In genomic region chr2:154538710-154539109, GRCm38 (mm10) we compare ENCODE assay signal across 13 mouse cellular contexts. TPM values are rescaled to one million over a fixed set of nuclear protein-coding genes. Genes with fewer than 3 reads are reported as not detected.
DNase-seq lines count a peak whose midpoint lies in the region; ATAC-seq and TF ChIP-seq lines count a peak whose summit lies in the region.
"Had no signal": no experiment of that assay in that cellular context is flagged by ENCODE, and none has a peak within 500 bp of the region (broad histone marks: within the 10 kb centered on the region; RNA-seq: fewer than 3 reads in every experiment).

No protein-coding gene starts in this region.

- H3K4me3 ChIP-seq in liver, embryonic 15.5 days (replicated peaks) = no peak overlapping the region
- H3K4me3 ChIP-seq in liver, embryonic 12.5 days = no peak overlapping the region
- no peak overlapping the region for H3K4me3 ChIP-seq in forebrain, embryonic 16.5 days (replicated peaks; ENCODE audit: low read length)
- no peak overlapping the region for H3K4me3 ChIP-seq in midbrain, postnatal 0 days (ENCODE audit: low read depth, low read length)
- H3K4me3 ChIP-seq: embryonic facial prominence, embryonic 12.5 days had no signal

- intact Hi-C loops in gastrocnemius, postnatal 14 days (cut with DNase I; ENCODE audit: low total_unique reads) = no loop called here

- H3K36me3 ChIP-seq in liver, embryonic 15.5 days (replicated peaks) = peaks cover 18% of the 10 kb centered on the region
- H3K36me3 ChIP-seq in liver, embryonic 12.5 days = peaks cover 27% of the 10 kb centered on the region
- H3K36me3 ChIP-seq in forebrain, embryonic 16.5 days (ENCODE audit: control insufficient read depth, insufficient read depth) = peaks cover 12% of the 10 kb centered on the region; the same call in 1 of the 2 replicates
- H3K36me3 ChIP-seq in midbrain, postnatal 0 days (ENCODE audit: insufficient read depth, low read length) = peaks cover 18% of the 10 kb centered on the region

- H3K27me3 ChIP-seq in liver, embryonic 15.5 days = no peaks in the 10 kb centered on the region
- no peaks in the 10 kb centered on the region for H3K27me3 ChIP-seq in liver, embryonic 12.5 days (replicated peaks)
- no peaks in the 10 kb centered on the region for H3K27me3 ChIP-seq in forebrain, embryonic 16.5 days (replicated peaks; ENCODE audit: control insufficient read depth, insufficient read depth, low read length)
- H3K27me3 ChIP-seq in midbrain, postnatal 0 days (ENCODE audit: insufficient read depth, low read length) = no peaks in the 10 kb centered on the region
- H3K27me3 ChIP-seq: embryonic facial prominence, embryonic 12.5 days had no signal

- H3K4me1 ChIP-seq in liver, embryonic 15.5 days (replicated peaks) = 0 out of 2 replicates have a peak, but pooled peaks cover 3% of the 10 kb centered on the region
- H3K4me1 ChIP-seq in liver, embryonic 12.5 days = peaks cover 13% of the 10 kb centered on the region
- peaks cover 24% of the 10 kb centered on the region for H3K4me1 ChIP-seq in forebrain, embryonic 16.5 days (replicated peaks; ENCODE audit: control insufficient read depth, insufficient read depth, low read length)
- no peaks in the 10 kb centered on the region for H3K4me1 ChIP-seq in midbrain, postnatal 0 days (ENCODE audit: insufficient read depth, low read length)
- H3K4me1 ChIP-seq: embryonic facial prominence, embryonic 12.5 days had no signal

- H3K9me3 ChIP-seq in liver, embryonic 15.5 days (replicated peaks) = no peaks in the 10 kb centered on the region
- H3K9me3 ChIP-seq in liver, embryonic 12.5 days (replicated peaks) = no peaks in the 10 kb centered on the region
- H3K9me3 ChIP-seq in forebrain, embryonic 16.5 days (ENCODE audit: control insufficient read depth, low read length) = no peaks in the 10 kb centered on the region
- no peaks in the 10 kb centered on the region for H3K9me3 ChIP-seq in midbrain, postnatal 0 days (ENCODE audit: low read length)
- H3K9me3 ChIP-seq: embryonic facial prominence, embryonic 12.5 days had no signal

- TF ChIP-seq CTCF in brain, embryonic 14.5 days (IDR thresholded peaks at IDR 0.05; ENCODE audit: borderline replicate concordance, extremely low read depth, insufficient read depth, insufficient read length) = no peak
- TF ChIP-seq CTCF in midbrain, postnatal 0 days (IDR thresholded peaks at IDR 0.05) = no peak

- H3K4me2 ChIP-seq in liver, embryonic 15.5 days = no peak overlapping the region
- no peak overlapping the region for H3K4me2 ChIP-seq in liver, embryonic 12.5 days
- no peak overlapping the region for H3K4me2 ChIP-seq in forebrain, embryonic 16.5 days (ENCODE audit: low read length)
- no peak overlapping the region for H3K4me2 ChIP-seq in midbrain, postnatal 0 days (ENCODE audit: low read depth, low read length, poor library complexity, severe bottlenecking)
- H3K4me2 ChIP-seq: embryonic facial prominence, embryonic 12.5 days had no signal

- H3K9ac ChIP-seq in liver, embryonic 15.5 days = no peak overlapping the region
- H3K9ac ChIP-seq in liver, embryonic 12.5 days = no peak overlapping the region
- no peak overlapping the region for H3K9ac ChIP-seq in forebrain, embryonic 16.5 days (replicated peaks; ENCODE audit: low read depth, low read length)
- peak overlapping the region; percentile 24; the same call in 1 of the 2 replicates for H3K9ac ChIP-seq in midbrain, postnatal 0 days (replicated peaks; ENCODE audit: low read length, poor library complexity, severe bottlenecking)
- H3K9ac ChIP-seq: embryonic facial prominence, embryonic 12.5 days had no signal

- WGBS in liver, embryonic 15.5 days (ENCODE audit: insufficient replicate concordance) = 20% methylated on average over 3 of the region's 3 CpGs
- 20% methylated on average over 3 of the region's 3 CpGs for WGBS in liver, embryonic 12.5 days (ENCODE audit: insufficient replicate concordance)
- WGBS in forebrain, embryonic 16.5 days = 31% methylated on average over 3 of the region's 3 CpGs
- 52% methylated on average over 3 of the region's 3 CpGs for WGBS in midbrain, postnatal 0 days

- peak; percentile 22; the same call in 1 of the 2 replicates for ATAC-seq in liver, embryonic 15.5 days (ENCODE audit: insufficient read depth)
- no peak for ATAC-seq in liver, embryonic 12.5 days
- ATAC-seq in forebrain, embryonic 16.5 days = 0 out of 2 replicates have a peak, but pooled peaks have one; percentile 11
- no peak for ATAC-seq in midbrain, postnatal 0 days (ENCODE audit: low FRiP score)

- H3K27ac ChIP-seq in liver, embryonic 15.5 days (replicated peaks) = 0 out of 2 replicates have a peak overlapping the region, but pooled peaks have one; percentile 7
- no peak overlapping the region for H3K27ac ChIP-seq in liver, embryonic 12.5 days
- peak overlapping the region; percentile 71 for H3K27ac ChIP-seq in forebrain, embryonic 16.5 days (ENCODE audit: low read length)
- no peak overlapping the region for H3K27ac ChIP-seq in midbrain, postnatal 0 days (ENCODE audit: low read depth, low read length)
- H3K27ac ChIP-seq: embryonic facial prominence, embryonic 12.5 days had no signal

- no peak for TF ChIP-seq POLR2A in brain, embryonic 14.5 days (IDR thresholded peaks at IDR 0.05; ENCODE audit: borderline replicate concordance, extremely low read depth, insufficient read depth, insufficient read length, poor library complexity, severe bottlenecking)

- DNase-seq in brain, embryonic 14.5 days (ENCODE audit: low read depth) = peak; percentile 79
- DNase-seq in midbrain, postnatal 0 days (ENCODE audit: low spot score) = no peak
- no peak for DNase-seq in thymus, adult 18-20 months
- DNase-seq in gastrocnemius, postnatal 14 days = no peak
- DNase-seq in kidney, adult 11 months = no peak
- DNase-seq: gastrocnemius, postnatal 10 days; thymus, postnatal 36 days had no signal

RNA-seq across cellular contexts. Expression of gene 1700003F12Rik, which starts 8.2 kb away (rescaled TPM):
- 1.0 and 1.9 TPM in 2 replicates for polyA plus RNA-seq in liver, embryonic 15.5 days (2015; fragmentation: Nextera tagmentation; extraction: Ambion mirVana)
- polyA plus RNA-seq in liver, embryonic 12.5 days (2016; fragmentation: Nextera tagmentation; extraction: Ambion mirVana) = 1.5 and 1.6 TPM in 2 replicates
- polyA plus RNA-seq in brain, embryonic 14.5 days (2012; rRNA removed) = 0.40 and 0.66 TPM in 2 replicates
- polyA plus RNA-seq in forebrain, embryonic 16.5 days (2015; fragmentation: Nextera tagmentation; extraction: Ambion mirVana) = 1.9 and 2.9 TPM in 2 replicates
- 1.6 and 2.5 TPM in 2 replicates for total RNA-seq in midbrain, postnatal 0 days (2014; rRNA removed)
- polyA plus RNA-seq in midbrain, postnatal 0 days (2015; fragmentation: Nextera tagmentation; extraction: Ambion mirVana) = 4.0 and 5.3 TPM in 2 replicates
- under 1 TPM in 1 of 2 experiments, not detected in 1; 0.31 TPM for total RNA-seq in gastrocnemius, postnatal 14 days (2021)

RNA-seq across cellular contexts. Expression of gene Actl10, which starts 12.9 kb away (rescaled TPM):
- 0.07 TPM in 1 of 2 replicates, not detected in the other for polyA plus RNA-seq in liver, embryonic 15.5 days (2015; fragmentation: Nextera tagmentation; extraction: Ambion mirVana)
- polyA plus RNA-seq in liver, embryonic 12.5 days (2016; fragmentation: Nextera tagmentation; extraction: Ambion mirVana) = 0.29 TPM in 1 of 2 replicates, not detected in the other
- 0.08 TPM in 1 of 2 replicates, not detected in the other for polyA plus RNA-seq in brain, embryonic 14.5 days (2012; rRNA removed)
- 0.37 and 0.86 TPM in 2 replicates for polyA plus RNA-seq in forebrain, embryonic 16.5 days (2015; fragmentation: Nextera tagmentation; extraction: Ambion mirVana)
- total RNA-seq in midbrain, postnatal 0 days (2014; rRNA removed) = not detected in 2 replicates
- polyA plus RNA-seq in midbrain, postnatal 0 days (2015; fragmentation: Nextera tagmentation; extraction: Ambion mirVana) = 0.11 and 0.16 TPM in 2 replicates
- not detected for total RNA-seq in gastrocnemius, postnatal 14 days (2021)
- total RNA-seq: gastrocnemius, postnatal 10 days had no signal
- polyA plus RNA-seq: heart, postnatal 0 days; kidney, embryonic 14.5 days had no signal

RNA-seq across cellular contexts. Expression of gene Necab3, which starts 20.0 kb away (rescaled TPM):
- polyA plus RNA-seq in liver, embryonic 15.5 days (2015; fragmentation: Nextera tagmentation; extraction: Ambion mirVana) = 0.40 and 0.71 TPM in 2 replicates
- 1.0 and 1.3 TPM in 2 replicates for polyA plus RNA-seq in liver, embryonic 12.5 days (2016; fragmentation: Nextera tagmentation; extraction: Ambion mirVana)
- 11.6 and 22.0 TPM in 2 replicates for polyA plus RNA-seq in brain, embryonic 14.5 days (2012; rRNA removed)
- 22.0 and 27.1 TPM in 2 replicates for polyA plus RNA-seq in forebrain, embryonic 16.5 days (2015; fragmentation: Nextera tagmentation; extraction: Ambion mirVana)
- total RNA-seq in midbrain, postnatal 0 days (2014; rRNA removed) = 23.3 and 27.7 TPM in 2 replicates
- polyA plus RNA-seq in midbrain, postnatal 0 days (2015; fragmentation: Nextera tagmentation; extraction: Ambion mirVana) = 18.1 and 18.9 TPM in 2 replicates
- 1 to 10 TPM; 1.1 to 1.2 TPM for total RNA-seq in gastrocnemius, postnatal 14 days (2021)

RNA-seq across cellular contexts. Expression of gene E2f1, which starts 31.0 kb away (rescaled TPM):
- 19.2 and 23.9 TPM in 2 replicates for polyA plus RNA-seq in liver, embryonic 15.5 days (2015; fragmentation: Nextera tagmentation; extraction: Ambion mirVana)
- 27.0 and 27.4 TPM in 2 replicates for polyA plus RNA-seq in liver, embryonic 12.5 days (2016; fragmentation: Nextera tagmentation; extraction: Ambion mirVana)
- polyA plus RNA-seq in brain, embryonic 14.5 days (2012; rRNA removed) = 15.0 and 19.5 TPM in 2 replicates
- 10.8 and 12.1 TPM in 2 replicates for polyA plus RNA-seq in forebrain, embryonic 16.5 days (2015; fragmentation: Nextera tagmentation; extraction: Ambion mirVana)
- total RNA-seq in midbrain, postnatal 0 days (2014; rRNA removed) = 2.0 and 2.3 TPM in 2 replicates
- 2.1 and 2.3 TPM in 2 replicates for polyA plus RNA-seq in midbrain, postnatal 0 days (2015; fragmentation: Nextera tagmentation; extraction: Ambion mirVana)
- 1 to 10 TPM; 2.5 to 3.1 TPM for total RNA-seq in gastrocnemius, postnatal 14 days (2021)

Comparison
In these comparisons a context has a peak if more than half of its experiments do, and no peak if none do; other contexts are left out.
1. ATAC-seq: peak in liver, embryonic 15.5 days (single experiment) and forebrain, embryonic 16.5 days (single experiment); none in liver, embryonic 12.5 days (single experiment) and midbrain, postnatal 0 days (single experiment).
2. H3K27ac ChIP-seq: peak in liver, embryonic 15.5 days (single experiment) and forebrain, embryonic 16.5 days (single experiment); none in liver, embryonic 12.5 days (single experiment) and midbrain, postnatal 0 days (single experiment).